Mouse (Mus musculus) midbrain, embryonic 10.5 days (tissue): ENCODE results near the gene Kpna1. TPM values are rescaled to one million over a fixed set of nuclear protein-coding genes. Genes with fewer than 3 reads are reported as not detected.
"Not testable (repeated sequence)": the region's sequence is repeated elsewhere in the genome, so short reads cannot be mapped to it uniquely, and the experiment has no call there.

Experiments used
- DNase-seq: peaks from one replicate; pipeline ENCODE4 v3.0.0-alpha.2; 2017; ENCODE audit warnings: low spot score
- H3K27ac ChIP-seq: fragments of 300-500 bp; sonication (generic); replicated peaks from 2 replicates; pipeline ENCODE4 v1.5.1; 2016; ENCODE audit warnings: mild to moderate bottlenecking
- H3K27me3 ChIP-seq: fragments of 300-500 bp; sonication (generic); 2 replicates; pipeline ENCODE4 v1.6.1; 2016; ENCODE audit warnings: low read depth, mild to moderate bottlenecking; ENCODE audit not compliant: poor library complexity, severe bottlenecking
- H3K36me3 ChIP-seq: fragments of 300-500 bp; sonication (generic); 2 replicates; pipeline ENCODE4 v1.6.1; 2016; ENCODE audit warnings: mild to moderate bottlenecking, moderate library complexity
- H3K4me1 ChIP-seq: fragments of 300-500 bp; sonication (generic); 2 replicates; pipeline ENCODE4 v1.6.1; 2016
- H3K4me3 ChIP-seq: fragments of 300-500 bp; sonication (generic); 2 replicates; pipeline ENCODE4 v1.5.1; 2016; ENCODE audit warnings: mild to moderate bottlenecking, moderate library complexity
- H3K9me3 ChIP-seq: fragments of 300-500 bp; sonication (generic); replicated peaks from 2 replicates; pipeline ENCODE4 v1.6.1; 2016; ENCODE audit warnings: mild to moderate bottlenecking
- WGBS: fragments of 180-500 bp; shearing (Covaris S2); methylation state at CpG from one replicate; pipeline ENCODE4 v1.1.7; 2016; 5-methylcytosine and 5-hydroxymethylcytosine counted together
- polyA plus RNA-seq: library from polyadenylated mRNA; unstranded; fragments of >200 nt; fragmentation: Nextera tagmentation; extraction: Ambion mirVana; gene quantifications from 2 replicates; pipeline ENCODE4 v1.2.1, GENCODE M21; 2016

Kpna1 gene
- polyA plus RNA-seq, 1 experiment from 2014 or later, result 76.4 TPM

DNA sequence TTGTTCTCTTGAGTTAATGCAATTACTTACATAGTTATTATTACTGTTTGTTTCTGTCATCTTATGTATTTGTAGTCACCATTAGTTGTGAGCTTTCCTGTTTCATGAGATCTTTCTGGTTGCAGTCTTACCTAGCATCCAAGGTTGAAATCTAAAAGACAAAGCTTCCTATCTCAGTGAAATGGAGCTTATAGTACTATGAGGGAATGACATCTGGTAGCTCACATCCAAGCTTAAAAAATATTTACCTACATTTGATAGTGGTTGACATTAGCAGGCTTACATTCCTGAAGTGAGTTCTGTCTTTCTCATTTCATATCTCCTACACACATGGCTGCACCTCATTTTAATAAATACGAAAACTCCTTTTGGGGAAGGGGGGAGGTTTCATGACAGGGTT is 37.8 kb downstream of the Kpna1 start:
- no peak for DNase-seq
- Histone ChIP-seq H3K27ac (no peak overlapping the region), H3K4me1 (no peaks in the 10 kb centered on the region), H3K36me3 (peaks cover 71% of the 10 kb centered on the region), H3K9me3 (no peaks in the 10 kb centered on the region), H3K27me3 (no peaks in the 10 kb centered on the region), H3K4me3 (no peak overlapping the region)
- 98% methylated on average over 1 of the region's 1 CpGs for WGBS

DNA sequence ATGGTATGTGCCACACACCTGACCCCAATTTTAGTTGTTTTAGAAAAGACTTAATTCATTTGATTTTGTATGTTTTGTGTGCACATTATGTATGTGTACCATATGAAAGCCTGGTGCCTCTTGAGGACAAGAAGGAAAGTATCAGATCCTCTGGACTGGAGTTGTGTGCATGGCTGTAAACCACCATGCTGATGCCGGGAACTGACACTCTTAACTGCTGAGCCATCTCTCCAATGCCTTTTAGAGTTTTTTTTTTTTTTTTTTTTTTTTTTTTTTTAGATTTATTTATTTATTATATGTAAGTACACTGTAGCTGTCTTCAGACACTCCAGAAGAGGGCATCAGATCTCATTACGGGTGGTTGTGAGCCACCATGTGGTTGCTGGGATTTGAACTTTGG is 49.6 kb downstream of the Kpna1 start:
- not testable (repeated sequence) for H3K9me3 ChIP-seq, H3K27me3 ChIP-seq, DNase-seq, H3K4me3 ChIP-seq, H3K27ac ChIP-seq
- H3K36me3 ChIP-seq, result peaks cover 69% of the 10 kb centered on the region
- H3K4me1 ChIP-seq, result peaks cover 12% of the 10 kb centered on the region; the same call in 1 of the 2 replicates
- 68% methylated on average over 1 of the region's 2 CpGs for WGBS

DNA sequence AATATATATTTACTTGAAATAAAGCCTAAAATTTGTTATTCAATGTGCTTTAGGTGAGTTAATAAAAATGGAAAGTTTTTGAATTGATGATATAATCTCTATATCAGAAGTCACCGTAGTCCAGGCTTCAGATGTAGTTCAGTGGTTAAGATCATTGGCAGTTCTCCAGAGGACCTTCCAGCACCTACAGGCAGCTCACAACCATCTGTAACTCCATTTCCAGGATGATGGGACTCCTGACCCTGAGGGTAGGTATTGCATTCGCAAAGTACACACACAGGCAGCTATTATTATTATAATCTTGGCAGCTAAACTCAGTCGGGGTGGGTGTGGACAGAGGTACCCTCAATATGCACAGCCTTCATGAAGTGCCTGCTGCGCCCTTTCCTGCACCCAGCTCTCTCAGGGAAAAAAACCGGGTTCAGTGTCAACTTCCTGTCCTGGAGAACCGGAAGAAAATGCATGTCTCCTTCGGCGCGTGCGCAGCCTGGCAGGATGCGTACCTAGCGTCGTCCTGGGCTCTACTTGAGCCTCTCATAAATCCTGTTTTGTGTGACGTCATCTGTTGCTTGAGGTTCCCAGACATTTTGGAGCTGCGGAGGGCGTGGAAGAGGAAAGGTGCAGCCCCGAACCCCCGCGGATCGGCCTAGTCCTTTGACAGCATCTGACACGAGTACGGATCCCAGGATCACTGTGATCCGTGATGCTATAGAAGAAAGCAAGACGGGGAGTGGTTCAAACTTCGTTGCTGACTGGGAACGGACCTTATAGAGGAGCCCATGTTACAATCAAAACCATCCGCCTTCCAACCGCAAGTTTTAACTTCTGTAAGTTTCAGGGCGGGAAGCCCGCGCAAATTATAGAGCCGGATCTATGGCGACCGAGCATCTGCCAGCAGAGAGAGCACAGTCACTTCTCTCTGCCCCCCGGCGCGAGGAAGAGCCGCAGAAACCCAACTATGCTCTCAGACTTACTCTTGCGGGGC is 62.4 kb downstream of the Kpna1 start, which contains the start of gene Wdr5b:
Gene Wdr5b, plus strand, starts transcription at position 551 of the 985 bp plus-strand sequence.
- H3K9me3 ChIP-seq, result no peaks in the 10 kb centered on the region
- peak within 1 kb of the TSS; percentile 72 for H3K4me3 ChIP-seq
- peak; percentile 87 for DNase-seq
- WGBS, result 3% methylated on average over 39 of the region's 39 CpGs
- H3K36me3 ChIP-seq, result peaks cover 37% of the 10 kb centered on the region
- peaks cover 27% of the 10 kb centered on the region for H3K4me1 ChIP-seq
- no peaks in the 10 kb centered on the region for H3K27me3 ChIP-seq
- H3K27ac ChIP-seq, result peak within 1 kb of the TSS; percentile 88

DNA sequence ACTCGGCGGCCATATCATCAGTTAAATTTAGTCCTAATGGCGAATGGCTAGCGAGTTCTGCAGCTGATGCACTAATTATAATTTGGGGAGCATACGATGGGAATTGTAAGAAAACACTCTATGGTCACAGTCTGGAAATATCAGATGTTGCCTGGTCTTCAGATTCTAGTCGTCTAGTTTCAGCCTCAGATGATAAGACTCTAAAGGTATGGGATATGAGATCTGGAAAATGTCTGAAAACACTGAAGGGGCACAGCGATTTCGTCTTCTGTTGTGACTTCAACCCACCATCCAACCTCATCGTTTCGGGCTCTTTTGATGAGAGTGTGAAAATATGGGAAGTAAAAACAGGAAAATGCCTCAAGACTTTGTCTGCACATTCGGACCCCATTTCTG is 63.1 kb downstream of the Kpna1 start:
- DNase-seq, result no peak
- H3K36me3 ChIP-seq, result peaks cover 40% of the 10 kb centered on the region
- WGBS, result 34% methylated on average over 11 of the region's 11 CpGs

DNA sequence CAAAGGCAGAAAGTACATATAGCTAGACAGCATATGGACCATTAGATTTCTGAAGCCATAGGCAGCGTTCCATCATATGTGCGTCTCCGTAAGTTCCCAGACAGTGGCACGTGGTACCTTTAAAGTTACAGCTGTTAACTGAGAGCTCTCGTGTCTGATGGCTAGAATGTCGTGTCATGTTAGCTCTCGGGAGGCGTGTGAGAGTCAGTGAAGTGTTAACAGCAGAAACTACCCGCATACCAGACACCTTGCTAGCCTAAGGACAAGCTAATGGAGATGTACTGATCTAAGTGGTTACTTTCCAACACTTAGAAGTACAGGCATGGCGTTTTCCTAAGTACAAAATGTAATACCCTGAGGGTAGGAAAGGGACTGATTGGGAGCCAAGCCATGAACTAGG is 64.5 kb downstream of the Kpna1 start:
- H3K36me3 ChIP-seq, result peaks cover 52% of the 10 kb centered on the region
- peaks cover 27% of the 10 kb centered on the region for H3K4me1 ChIP-seq
- H3K27me3 ChIP-seq, result no peaks in the 10 kb centered on the region
- no peaks in the 10 kb centered on the region for H3K9me3 ChIP-seq
- H3K27ac ChIP-seq, result no peak overlapping the region
- no peak for DNase-seq
- H3K4me3 ChIP-seq, result no peak overlapping the region
- WGBS, result 87% methylated on average over 10 of the region's 10 CpGs

More for the DNA sequence above, 63.1 kb downstream of the Kpna1 start:
- Histone ChIP-seq H3K9me3 (no peaks in the 10 kb centered on the region), H3K4me1 (peaks cover 27% of the 10 kb centered on the region), H3K27ac (peak overlapping the region; percentile 88), H3K4me3 (peak overlapping the region; percentile 72), H3K27me3 (no peaks in the 10 kb centered on the region)

DNA sequence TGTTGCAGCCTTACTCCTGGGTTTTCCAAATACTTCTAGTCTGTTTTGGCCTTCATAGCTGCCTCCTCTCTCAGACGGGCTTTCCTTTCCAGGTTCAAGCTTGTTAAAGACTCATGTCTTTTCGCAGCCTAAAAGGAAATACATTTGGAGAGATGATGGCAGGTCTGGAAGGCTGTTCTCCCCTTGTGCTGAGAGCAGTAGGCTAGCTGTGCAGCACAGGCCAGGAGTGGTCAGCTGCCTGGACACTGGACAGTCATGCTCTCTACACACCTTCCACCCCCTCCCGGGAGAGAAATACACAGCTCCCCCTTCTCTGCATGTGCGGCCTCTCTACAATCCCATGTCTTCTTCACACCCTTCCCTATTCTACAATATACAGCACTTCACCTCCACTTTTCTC is 65.4 kb downstream of the Kpna1 start:
- peaks cover 27% of the 10 kb centered on the region for H3K4me1 ChIP-seq
- H3K4me3 ChIP-seq, result no peak overlapping the region
- WGBS, result 89% methylated on average over 4 of the region's 4 CpGs
- no peaks in the 10 kb centered on the region for H3K9me3 ChIP-seq
- H3K36me3 ChIP-seq, result peaks cover 61% of the 10 kb centered on the region
- no peaks in the 10 kb centered on the region for H3K27me3 ChIP-seq
- DNase-seq, result no peak
- no peak overlapping the region for H3K27ac ChIP-seq

DNA sequence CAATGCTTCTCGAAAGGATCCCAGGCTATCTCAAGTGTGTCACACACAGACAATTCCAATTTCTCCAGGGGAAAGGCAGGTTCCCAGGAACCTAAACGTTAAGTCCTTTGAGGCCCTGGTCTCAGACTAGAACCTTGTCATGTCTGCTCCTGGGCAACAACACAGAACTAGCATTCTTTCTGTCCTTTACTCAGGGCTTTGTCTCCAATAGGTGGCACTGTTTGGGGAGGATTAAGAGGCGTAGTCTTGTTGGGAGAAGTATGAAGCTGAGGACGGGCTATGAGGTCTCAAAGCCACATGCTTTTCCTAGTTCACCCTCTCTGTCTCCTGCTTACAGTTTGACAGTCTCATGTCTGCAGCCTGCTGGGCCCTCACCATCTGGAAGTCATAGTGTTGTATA is 69.0 kb downstream of the Kpna1 start:
- H3K9me3 ChIP-seq, result no peaks in the 10 kb centered on the region
- no peak overlapping the region for H3K4me3 ChIP-seq
- H3K36me3 ChIP-seq, result peaks cover 96% of the 10 kb centered on the region
- H3K27me3 ChIP-seq, result no peaks in the 10 kb centered on the region
- H3K4me1 ChIP-seq, result peaks cover 8% of the 10 kb centered on the region
- DNase-seq, result no peak
- 89% methylated on average over 4 of the region's 4 CpGs for WGBS
- H3K27ac ChIP-seq, result no peak overlapping the region

DNA sequence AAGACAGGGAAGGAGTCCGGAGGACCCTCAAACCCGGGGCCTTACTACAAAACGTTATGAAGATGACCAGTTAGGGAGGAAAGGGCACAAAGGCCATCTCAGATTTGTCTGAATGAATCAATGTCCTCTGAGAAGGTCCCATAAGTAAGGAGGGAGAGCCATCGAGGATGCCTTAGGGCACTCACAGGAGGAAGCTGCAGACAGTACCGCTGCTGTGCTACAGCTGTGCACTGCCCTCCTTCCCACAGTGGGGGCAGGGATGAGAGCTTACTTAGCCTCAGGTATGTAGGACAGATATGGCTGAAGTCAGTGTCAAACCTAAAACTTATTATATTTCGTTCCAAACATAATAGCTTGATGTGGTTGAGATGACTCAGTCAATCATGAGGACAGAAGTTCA is 72.9 kb downstream of the Kpna1 start:
- H3K27me3 ChIP-seq, result no peaks in the 10 kb centered on the region
- H3K27ac ChIP-seq, result no peak overlapping the region
- H3K4me3 ChIP-seq, result no peak overlapping the region
- H3K9me3 ChIP-seq, result no peaks in the 10 kb centered on the region
- 93% methylated on average over 6 of the region's 6 CpGs for WGBS
- DNase-seq, result no peak
- H3K36me3 ChIP-seq, result peaks cover 94% of the 10 kb centered on the region
- no peaks in the 10 kb centered on the region for H3K4me1 ChIP-seq

DNA sequence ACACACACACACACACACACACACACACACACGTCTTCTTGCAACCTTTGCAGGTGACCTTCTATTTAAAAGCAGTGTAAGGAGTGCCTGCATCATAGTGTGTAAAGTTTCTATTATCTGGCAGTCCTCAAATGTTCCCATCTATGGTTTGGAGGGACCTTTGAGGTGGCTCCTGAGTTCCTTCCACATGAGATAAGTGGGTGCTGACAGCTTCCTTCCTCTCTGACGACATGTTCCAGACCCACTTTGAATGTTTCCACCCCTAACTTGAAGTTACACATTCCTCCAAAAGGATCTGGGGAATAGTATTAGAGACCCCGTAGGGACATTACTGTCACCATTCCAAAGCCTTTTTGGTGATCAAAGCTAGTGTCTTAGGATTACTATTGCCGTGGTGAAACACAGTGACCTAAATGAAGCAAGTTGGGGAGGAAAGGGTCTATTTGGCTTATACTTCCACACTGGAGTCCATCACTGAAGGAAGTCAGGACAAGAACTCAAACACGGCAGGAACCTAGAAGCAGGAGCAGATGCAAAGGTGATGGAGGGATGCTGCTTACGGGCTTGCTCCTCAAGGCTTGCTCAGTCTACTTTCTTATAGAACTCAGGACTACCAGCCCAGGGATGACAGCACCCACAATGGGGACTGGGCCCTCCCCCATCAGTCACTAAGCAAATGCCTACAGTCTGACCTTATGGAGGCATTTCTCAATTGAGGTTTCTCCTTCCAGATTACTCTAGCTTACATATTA is 75.2 kb downstream of the Kpna1 start:
- H3K36me3 ChIP-seq, result peaks cover 76% of the 10 kb centered on the region
- no peak for DNase-seq
- H3K4me3 ChIP-seq, result no peak overlapping the region
- 91% methylated on average over 6 of the region's 6 CpGs for WGBS
- no peaks in the 10 kb centered on the region for H3K27me3 ChIP-seq
- no peaks in the 10 kb centered on the region for H3K4me1 ChIP-seq
- H3K27ac ChIP-seq, result no peak overlapping the region
- no peaks in the 10 kb centered on the region for H3K9me3 ChIP-seq

DNA sequence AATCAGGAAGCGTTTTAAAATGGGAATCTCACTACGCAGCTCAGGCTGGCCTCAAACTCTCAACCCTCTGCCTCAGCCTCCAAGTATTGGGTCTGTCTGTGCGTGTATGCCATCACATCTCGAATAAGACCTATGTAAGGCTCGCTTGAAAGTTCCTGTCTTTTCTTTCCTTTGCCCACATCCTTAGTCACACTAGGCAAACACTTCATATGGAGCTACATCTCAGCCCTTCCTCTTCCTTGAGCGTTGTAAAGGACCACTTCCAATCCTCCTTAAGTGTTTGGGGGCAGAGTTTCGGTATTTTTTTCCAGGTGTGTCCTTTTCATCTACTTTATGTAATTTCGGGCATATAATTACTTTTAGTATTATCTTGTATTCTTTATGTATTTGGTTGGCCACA is 76.4 kb downstream of the Kpna1 start:
- 89% methylated on average over 8 of the region's 8 CpGs for WGBS
- peaks cover 64% of the 10 kb centered on the region for H3K36me3 ChIP-seq

DNA sequence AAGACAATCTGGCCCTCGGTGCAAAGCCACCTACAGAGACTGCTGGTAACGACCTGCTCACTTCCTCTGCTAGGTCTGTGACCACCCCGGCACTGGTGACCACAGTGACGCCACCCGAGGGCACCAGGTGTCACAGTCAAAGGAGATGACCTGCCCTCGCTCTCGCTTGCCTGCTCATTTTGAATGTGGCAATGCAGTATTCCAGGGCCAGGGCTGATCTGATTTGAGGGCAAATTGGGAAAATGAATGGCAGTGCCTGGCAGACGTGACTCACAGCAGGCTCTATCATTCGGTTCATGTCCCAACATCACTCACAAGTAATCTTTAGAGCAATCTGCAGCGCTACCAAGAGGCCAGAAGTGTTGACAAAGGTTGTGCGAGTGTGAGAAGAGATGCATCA is 77.9 kb downstream of the Kpna1 start:
- Histone ChIP-seq H3K27ac (no peak overlapping the region), H3K9me3 (no peaks in the 10 kb centered on the region), H3K27me3 (no peaks in the 10 kb centered on the region), H3K4me3 (no peak overlapping the region), H3K36me3 (peaks cover 52% of the 10 kb centered on the region), H3K4me1 (no peaks in the 10 kb centered on the region)
- DNase-seq, result no peak
- WGBS, result 92% methylated on average over 11 of the region's 11 CpGs

More for the DNA sequence above, 76.4 kb downstream of the Kpna1 start:
- H3K27ac ChIP-seq, result no peak overlapping the region
- DNase-seq, result no peak
- no peaks in the 10 kb centered on the region for H3K9me3 ChIP-seq
- H3K4me1 ChIP-seq, result no peaks in the 10 kb centered on the region
- no peak overlapping the region for H3K4me3 ChIP-seq
- no peaks in the 10 kb centered on the region for H3K27me3 ChIP-seq

DNA sequence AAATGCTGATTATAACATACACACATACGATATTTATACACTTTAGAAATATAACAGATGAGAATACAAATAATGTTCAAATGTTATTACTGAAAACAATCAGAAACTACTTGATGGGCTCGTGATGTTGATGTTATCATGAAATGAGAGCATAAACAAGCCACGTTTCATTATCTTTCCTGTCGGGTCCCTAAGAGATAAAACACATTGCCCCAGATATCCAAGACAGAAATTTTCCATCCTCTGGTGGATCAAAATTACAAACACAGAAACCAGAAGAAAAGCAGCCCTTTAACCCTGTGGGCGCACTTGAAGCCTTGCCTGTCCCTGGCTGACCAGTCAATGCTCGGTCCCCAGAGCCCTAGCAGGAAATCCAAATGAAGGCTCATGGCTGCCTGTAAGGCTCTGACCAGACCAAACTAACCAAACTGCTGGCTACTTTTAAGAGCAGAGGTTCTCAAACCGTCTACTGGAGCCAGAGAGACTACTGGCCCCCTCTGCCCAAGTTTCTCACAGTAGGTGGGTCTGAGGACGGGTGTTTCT is 79.5 kb downstream of the Kpna1 start:
- peaks cover 38% of the 10 kb centered on the region for H3K36me3 ChIP-seq
- no peaks in the 10 kb centered on the region for H3K9me3 ChIP-seq
- 0 out of 2 replicates have a peak overlapping the region, but pooled peaks have one; percentile 23 for H3K27ac ChIP-seq
- WGBS, result 92% methylated on average over 8 of the region's 8 CpGs
- no peak for DNase-seq
- no peaks in the 10 kb centered on the region for H3K4me1 ChIP-seq
- H3K27me3 ChIP-seq, result no peaks in the 10 kb centered on the region
- H3K4me3 ChIP-seq, result no peak overlapping the region
